Mouse (Mus musculus) brain, embryonic 18.5 days (tissue): Measurements from ENCODE around the gene Nt5dc3.

Experiments used
- DNase-seq: peaks from one replicate; pipeline ENCODE4 v3.0.0-alpha.2; 2012; ENCODE audit warnings: low read depth, low spot score

The Nt5dc3 gene

GRCm38 (mm10) chr10:86778398-86779116 lies at the start of gene Nt5dc3:
Nt5dc3 (plus strand) TSS chr10:86779005.
- DNase-seq = peak; percentile 85

- DNase-seq = peak; percentile 57
Measured at GRCm38 (mm10) chr10:86730823-86731499, 47.8 kb upstream of the Nt5dc3 start.

- DNase-seq = no peak
Measured at GRCm38 (mm10) chr10:86731500-86731863, 47.3 kb upstream of the Nt5dc3 start.

- DNase-seq = no peak
Measured at GRCm38 (mm10) chr10:86735036-86735435, 43.8 kb upstream of the Nt5dc3 start.

GRCm38 (mm10) chr10:86742918-86743317 lies 35.9 kb upstream of the Nt5dc3 start:
- no peak for DNase-seq

GRCm38 (mm10) chr10:86744306-86744705 lies 34.5 kb upstream of the Nt5dc3 start:
- DNase-seq = no peak

GRCm38 (mm10) chr10:86755816-86756502 lies 22.8 kb upstream of the Nt5dc3 start:
- DNase-seq = no peak

- no peak for DNase-seq
Measured at GRCm38 (mm10) chr10:86757724-86758123, 21.1 kb upstream of the Nt5dc3 start.

GRCm38 (mm10) chr10:86758211-86758610 lies 20.6 kb upstream of the Nt5dc3 start:
- DNase-seq = no peak

GRCm38 (mm10) chr10:86761236-86761635 lies 17.6 kb upstream of the Nt5dc3 start:
- no peak for DNase-seq

- DNase-seq = no peak
Measured at GRCm38 (mm10) chr10:86761722-86762383, 17.0 kb upstream of the Nt5dc3 start.

- DNase-seq = no peak
Measured at GRCm38 (mm10) chr10:86762384-86762730, 16.4 kb upstream of the Nt5dc3 start.

- DNase-seq = no peak
Measured at GRCm38 (mm10) chr10:86763672-86764071, 15.1 kb upstream of the Nt5dc3 start, which contains the start of gene Gm49358. Gm49358 (plus strand) TSS chr10:86763972.

- no peak for DNase-seq
Measured at GRCm38 (mm10) chr10:86765344-86765966, 13.3 kb upstream of the Nt5dc3 start.

- DNase-seq = no peak
Measured at GRCm38 (mm10) chr10:86769216-86769615, 9.6 kb upstream of the Nt5dc3 start.

GRCm38 (mm10) chr10:86769797-86770196 lies 9.0 kb upstream of the Nt5dc3 start:
- DNase-seq = no peak

GRCm38 (mm10) chr10:86771701-86772100 lies 7.1 kb upstream of the Nt5dc3 start:
- no peak for DNase-seq

GRCm38 (mm10) chr10:86772231-86772631 lies 6.6 kb upstream of the Nt5dc3 start:
- no peak for DNase-seq

- no peak for DNase-seq
Measured at GRCm38 (mm10) chr10:86773360-86773759, 5.4 kb upstream of the Nt5dc3 start.

GRCm38 (mm10) chr10:86776281-86776680 lies 2.5 kb upstream of the Nt5dc3 start:
- DNase-seq = no peak

- DNase-seq = no peak
Measured at GRCm38 (mm10) chr10:86777614-86778319, 1.0 kb upstream of the Nt5dc3 start.
